ENCODE assay signal across 30 mouse cellular contexts in genomic region chr16:46011696-46012095, GRCm38 (mm10). TPM values are rescaled to one million over a fixed set of nuclear protein-coding genes. Genes with fewer than 3 reads are reported as not detected.
DNase-seq lines count a peak whose midpoint lies in the region; ATAC-seq and TF ChIP-seq lines count a peak whose summit lies in the region.
"Had no signal": no experiment of that assay in that cellular context is flagged by ENCODE, and none has a peak within 500 bp of the region (broad histone marks: within the 10 kb centered on the region; RNA-seq: fewer than 3 reads in every experiment).

No protein-coding gene starts in this region.

- H3K9ac ChIP-seq in liver, adult 2 months (ENCODE audit: low read depth, low read length): peak overlapping the region; percentile 18; the same call in 1 of the 2 replicates
- H3K9ac ChIP-seq in liver, embryonic 12.5 days: no peak overlapping the region
- H3K9ac ChIP-seq in limb, embryonic 14.5 days (ENCODE audit: low read depth, low read length, severe bottlenecking): no peak overlapping the region
- H3K9ac ChIP-seq: embryonic facial prominence, embryonic 13.5 days; forebrain, embryonic 15.5 days; heart, embryonic 12.5 days; liver, embryonic 13.5 days had no signal

- no peaks in the 10 kb centered on the region for H3K27me3 ChIP-seq in liver, adult 2 months (ENCODE audit: control insufficient read depth, insufficient read depth, low read length)
- H3K27me3 ChIP-seq in liver, embryonic 12.5 days (replicated peaks): 0 out of 2 replicates have a peak, but pooled peaks cover 3% of the 10 kb centered on the region
- no peaks in the 10 kb centered on the region for H3K27me3 ChIP-seq in limb, embryonic 14.5 days (ENCODE audit: control insufficient read depth, insufficient read depth, low read length)
- H3K27me3 ChIP-seq: CH12.LX; embryonic facial prominence, embryonic 13.5 days; forebrain, embryonic 15.5 days; heart, embryonic 12.5 days; liver, embryonic 13.5 days; midbrain, embryonic 13.5 days; Patski had no signal

- peak; percentile 31 for DNase-seq in cerebellum, adult 11-12 months
- no peak for DNase-seq in cerebellum, postnatal 14 days
- peak; percentile 80 for DNase-seq in liver, adult 2 months (ENCODE audit: extremely low read depth, low read depth, low spot score)
- DNase-seq in B cell, adult 2 months: peak; percentile 45 to 54
- DNase-seq in limb, embryonic 14.5 days (ENCODE audit: low spot score): peak; percentile 5
- DNase-seq in adrenal gland, adult 8-10 months: no peak
- DNase-seq in gastrocnemius, adult 8-10 months (ENCODE audit: low spot score in 2 of 2): no peak
- DNase-seq: adrenal gland, postnatal 25 days; cerebellum, adult 8-10 months; heart, adult 2 months; kidney, adult 2 months; left cerebral cortex, postnatal 4 days; liver, embryonic 13.5 days; lung, adult 2 months; lung, postnatal 14 days; thymus, adult 18-20 months; thymus, postnatal 36 days had no signal

- peak overlapping the region; percentile 45 for H3K4me3 ChIP-seq in liver, adult 2 months (ENCODE audit: insufficient read depth, low read depth, low read length)
- no peak overlapping the region for H3K4me3 ChIP-seq in liver, embryonic 12.5 days
- no peak overlapping the region for H3K4me3 ChIP-seq in limb, embryonic 14.5 days (replicated peaks; ENCODE audit: low read length)
- H3K4me3 ChIP-seq: heart, adult 2 months; heart, embryonic 12.5 days; liver, embryonic 13.5 days had no signal

- WGBS in liver, adult 2 months: 55% methylated on average over 1 of the region's 1 CpGs
- WGBS in liver, embryonic 12.5 days (ENCODE audit: insufficient replicate concordance): 67% methylated on average over 1 of the region's 1 CpGs
- WGBS in limb, embryonic 14.5 days: 22% methylated on average over 1 of the region's 1 CpGs

- H3K9me3 ChIP-seq in liver, embryonic 12.5 days (replicated peaks): no peaks in the 10 kb centered on the region
- no peaks in the 10 kb centered on the region for H3K9me3 ChIP-seq in limb, embryonic 14.5 days (ENCODE audit: control insufficient read depth, low read length)
- H3K9me3 ChIP-seq: forebrain, embryonic 10.5 days; forebrain, embryonic 15.5 days; liver, embryonic 13.5 days; midbrain, embryonic 13.5 days had no signal

- no peak for ATAC-seq in liver, embryonic 12.5 days
- no peak for ATAC-seq in limb, embryonic 14.5 days (ENCODE audit: low FRiP score, low read depth)
- ATAC-seq: forebrain, embryonic 15.5 days; inflammation-experienced regulatory T-cells, adult 6 months; midbrain, embryonic 13.5 days; Patski had no signal

- TF ChIP-seq POLR2A in liver, adult 2 months (IDR thresholded peaks at IDR 0.05; ENCODE audit: extremely low read depth, insufficient read depth, low read length): no peak
- TF ChIP-seq POLR2A in limb, embryonic 14.5 days (IDR thresholded peaks at IDR 0.05; ENCODE audit: borderline replicate concordance, extremely low read depth, insufficient read depth, insufficient read length): no peak

- no peak for TF ChIP-seq CTCF in liver, adult 2 months (IDR thresholded peaks at IDR 0.05; ENCODE audit: low read depth, low read length)

- H3K79me2 ChIP-seq in liver, adult 2 months (ENCODE audit: control insufficient read depth, insufficient read depth, low read length): peaks cover 21% of the 10 kb centered on the region; the same call in 1 of the 2 replicates

- H3K36me3 ChIP-seq in liver, adult 2 months (ENCODE audit: control insufficient read depth, insufficient read depth, low read length): peaks cover 7% of the 10 kb centered on the region
- no peaks in the 10 kb centered on the region for H3K36me3 ChIP-seq in liver, embryonic 12.5 days
- no peaks in the 10 kb centered on the region for H3K36me3 ChIP-seq in limb, embryonic 14.5 days (ENCODE audit: control insufficient read depth, insufficient read depth, low read length)
- H3K36me3 ChIP-seq: embryonic facial prominence, embryonic 13.5 days; forebrain, embryonic 10.5 days; forebrain, embryonic 15.5 days; heart, embryonic 12.5 days; liver, embryonic 13.5 days; midbrain, embryonic 13.5 days had no signal

- H3K27ac ChIP-seq in liver, adult 2 months (replicated peaks; ENCODE audit: insufficient read depth, low read depth, low read length): peak overlapping the region; percentile 67
- no peak overlapping the region for H3K27ac ChIP-seq in liver, embryonic 12.5 days
- H3K27ac ChIP-seq in limb, embryonic 14.5 days (replicated peaks; ENCODE audit: low read depth, low read length): no peak overlapping the region
- H3K27ac ChIP-seq: embryonic facial prominence, embryonic 13.5 days; forebrain, embryonic 15.5 days; hindbrain, embryonic 14.5 days; layer of hippocampus, adult 2 months; liver, embryonic 13.5 days; midbrain, embryonic 13.5 days; stomach, postnatal 0 days had no signal

- peaks cover 4% of the 10 kb centered on the region; the same call in 1 of the 2 replicates for H3K4me1 ChIP-seq in liver, adult 2 months (ENCODE audit: control insufficient read depth, insufficient read depth, low read length)
- H3K4me1 ChIP-seq in liver, embryonic 12.5 days: peaks cover 12% of the 10 kb centered on the region; the same call in 1 of the 2 replicates
- peaks cover 11% of the 10 kb centered on the region; the same call in 1 of the 2 replicates for H3K4me1 ChIP-seq in limb, embryonic 14.5 days (ENCODE audit: control insufficient read depth, insufficient read depth, low read length)

- H3K4me2 ChIP-seq in liver, embryonic 12.5 days: no peak overlapping the region
- H3K4me2 ChIP-seq in limb, embryonic 14.5 days (replicated peaks; ENCODE audit: low read depth, low read length, severe bottlenecking): no peak overlapping the region

RNA-seq across cellular contexts. Expression of gene Plcxd2, which starts 1.7 kb away (rescaled TPM):
- 40.7 and 43.6 TPM in 2 replicates for total RNA-seq in liver, adult 2 months (2014; rRNA removed)
- 20.2 and 20.8 TPM in 2 replicates for polyA plus RNA-seq in liver, adult 2 months (2012; rRNA removed)
- polyA plus RNA-seq in liver, embryonic 12.5 days (2016; fragmentation: Nextera tagmentation; extraction: Ambion mirVana): 3.3 and 3.8 TPM in 2 replicates
- 2.6 and 2.8 TPM in 2 replicates for polyA plus RNA-seq in limb, embryonic 14.5 days (2012; rRNA removed)
- 1.8 and 2.1 TPM in 2 replicates for polyA plus RNA-seq in limb, embryonic 14.5 days (2014; fragmentation: Nextera tagmentation; extraction: Ambion mirVana)
- total RNA-seq in adrenal gland, adult 8-10 months (2022): 1 to 10 TPM in 1 of 4 experiments, under 1 TPM in 3; 0.59 to 2.6 (median 0.85) TPM
- under 1 TPM; 0.10 to 0.18 (median 0.15) TPM for total RNA-seq in gastrocnemius, adult 8-10 months (2022)
- total RNA-seq: CH12.LX, MEL had no signal

RNA-seq across cellular contexts. Expression of gene Phldb2, which starts 58.3 kb away (rescaled TPM):
- 51.2 and 58.3 TPM in 2 replicates for total RNA-seq in liver, adult 2 months (2014; rRNA removed)
- 19.1 and 20.0 TPM in 2 replicates for polyA plus RNA-seq in liver, adult 2 months (2012; rRNA removed)
- 17.4 TPM in 2 replicates for polyA plus RNA-seq in liver, embryonic 12.5 days (2016; fragmentation: Nextera tagmentation; extraction: Ambion mirVana)
- 46.5 and 51.0 TPM in 2 replicates for polyA plus RNA-seq in limb, embryonic 14.5 days (2012; rRNA removed)
- 55.8 and 57.9 TPM in 2 replicates for polyA plus RNA-seq in limb, embryonic 14.5 days (2014; fragmentation: Nextera tagmentation; extraction: Ambion mirVana)
- total RNA-seq in adrenal gland, adult 8-10 months (2022): 10 to 100 TPM; 29.4 to 56.4 (median 41.4) TPM
- total RNA-seq in gastrocnemius, adult 8-10 months (2022): 1 to 10 TPM; 4.5 to 8.7 (median 5.8) TPM
- total RNA-seq: CH12.LX, MEL had no signal

Comparison
In these comparisons a context has a peak if more than half of its experiments do, and no peak if none do; other contexts are left out.
1. DNase-seq: peak in cerebellum, adult 11-12 months (single experiment), liver, adult 2 months (single experiment), B cell, adult 2 months (2 of 2) and limb, embryonic 14.5 days (single experiment); none in cerebellum, postnatal 14 days (0 of 2), adrenal gland, adult 8-10 months (single experiment) and gastrocnemius, adult 8-10 months (0 of 2).
2. RNA of gene Plcxd2, which starts 1.7 kb away (total RNA-seq): 40.7 to 43.6 TPM in liver, adult 2 months; 0.59 to 2.6 TPM in adrenal gland, adult 8-10 months and 0.10 to 0.18 TPM in gastrocnemius, adult 8-10 months; every median in the first group is over 10 times any median in the second.